Mouse (Mus musculus): ENCODE measurements at regions not wholly inside any gene's neighbourhood (a gene's known extent, or its start where the extent isn't known, plus 50 kb on each side); places are given as distances from the start of the nearest gene placed in this dataset.

DNA sequence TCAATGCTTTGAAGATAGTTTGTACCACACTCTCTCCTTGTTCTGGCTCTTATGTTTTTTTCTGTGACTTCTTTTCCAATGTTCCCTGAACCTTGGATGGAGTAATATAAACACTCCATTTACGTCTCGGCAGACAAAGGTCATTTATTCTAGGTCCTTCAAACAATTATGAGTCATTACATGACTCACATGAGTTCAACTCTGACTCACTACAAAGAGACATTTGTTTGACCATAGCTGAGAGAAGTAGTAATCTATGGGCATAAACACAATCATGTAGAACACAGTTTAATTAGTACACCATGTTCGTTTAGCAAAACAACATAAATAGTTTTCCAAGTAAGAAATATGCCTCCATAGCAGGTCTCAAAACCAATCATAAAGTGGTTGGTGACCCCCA lies 59.6 kb upstream of the Hmgcll1 start:
- DNase-seq = no peak

- no peak for DNase-seq
Measured at GRCm38 (mm10) chr9:75956370-75956769, 58.3 kb upstream of the Hmgcll1 start.

DNA sequence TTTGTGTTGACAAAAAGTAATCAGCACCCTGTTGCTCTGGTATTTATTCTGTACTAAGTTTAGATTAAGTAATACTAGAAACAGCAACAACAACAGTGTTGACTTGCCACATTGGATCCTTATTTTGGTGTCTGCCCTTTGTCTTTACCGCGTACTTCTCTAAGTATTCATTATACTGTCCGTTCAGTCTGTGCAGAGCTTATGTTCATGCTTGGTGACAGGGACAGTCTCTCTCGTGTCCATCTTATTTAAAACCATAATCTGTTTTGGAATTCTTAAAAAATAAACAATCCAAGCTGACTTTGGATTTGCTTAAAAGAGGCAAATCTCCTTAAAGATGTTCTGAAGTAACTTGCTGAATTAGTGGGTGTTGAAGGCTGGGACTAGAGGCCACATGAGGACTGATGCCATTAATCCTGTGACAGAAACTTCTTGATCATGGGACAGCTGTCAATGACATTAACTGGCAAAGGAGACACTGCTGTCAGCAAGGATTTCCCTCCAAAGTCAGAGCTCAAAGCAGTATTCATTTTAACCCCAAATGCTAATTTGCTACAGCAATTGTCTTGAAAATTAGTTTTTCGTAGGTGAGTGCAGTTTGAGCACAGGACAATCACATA lies 55.8 kb upstream of the Hmgcll1 start:
- no peak for DNase-seq

DNA sequence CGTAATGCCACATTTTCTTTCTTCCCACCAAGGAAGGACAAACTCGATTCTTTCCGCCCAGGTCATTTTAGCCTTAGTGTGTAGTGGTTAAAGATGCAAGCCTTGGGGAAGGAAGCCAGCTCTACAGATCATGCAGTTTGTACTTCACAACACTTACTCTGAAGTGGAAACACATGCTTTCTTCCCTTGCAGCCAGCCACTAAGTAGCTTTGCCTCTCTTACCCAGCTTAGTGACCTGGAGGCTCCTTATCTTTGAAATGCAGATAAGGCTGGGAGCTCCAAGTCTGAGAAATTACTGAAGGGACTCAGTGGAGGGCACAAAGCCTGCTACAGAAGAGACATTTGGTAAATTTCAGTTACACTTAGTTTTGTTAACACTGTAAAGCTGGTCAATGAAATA lies 54.9 kb upstream of the Hmgcll1 start:
- peak; percentile 15 to 20 for DNase-seq

DNA sequence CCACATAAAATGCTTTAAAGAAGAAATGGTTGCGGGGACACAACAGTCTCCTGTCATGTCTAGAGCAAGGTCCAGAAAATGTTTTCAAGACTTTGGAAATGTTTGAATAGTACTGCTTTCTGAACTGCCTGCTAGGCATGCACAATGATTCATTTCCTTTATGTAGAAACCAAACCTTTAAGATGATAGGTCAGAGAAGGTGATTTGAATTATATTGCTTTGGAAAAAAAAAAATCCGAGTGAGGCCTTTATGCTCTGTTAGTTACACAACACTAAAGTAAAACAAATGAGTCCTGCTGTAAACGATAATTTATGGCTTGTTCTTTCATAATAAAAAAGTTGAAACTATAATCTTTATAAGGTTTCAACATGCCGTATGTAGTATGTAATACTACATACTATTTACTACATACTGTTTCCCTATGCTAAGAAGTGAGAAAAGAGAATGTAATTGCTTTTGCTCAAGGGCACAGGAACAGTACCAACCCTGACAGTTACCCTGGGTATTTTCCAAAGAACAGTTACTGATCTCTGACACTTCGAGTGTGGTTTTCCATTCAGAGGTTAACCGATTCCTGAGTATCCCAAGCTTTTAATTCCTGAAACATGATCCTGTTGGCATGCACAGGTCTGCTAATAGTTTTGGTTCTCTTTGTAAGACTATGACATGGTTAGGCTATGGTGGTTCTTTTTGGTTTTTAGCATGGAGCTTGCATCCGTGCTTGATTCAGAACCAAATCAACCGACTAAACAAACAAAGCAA lies 53.9 kb upstream of the Hmgcll1 start:
- no peak for DNase-seq

Data from lung, postnatal 4 days (tissue).